Mouse (Mus musculus) forebrain, embryonic 16.5 days (tissue): ENCODE measurements around the gene Gm20604. TPM values are rescaled to one million over a fixed set of nuclear protein-coding genes. Genes with fewer than 3 reads are reported as not detected.
A peak's percentile ranks its signal among the peaks of the same experiment; 100 is the strongest.

ENCODE experiments used
- ATAC-seq: fragments of 200-750 bp; cut with Nextera tagmentation; 2 replicates; pipeline ENCODE4 v1.8.0; 2017; ENCODE audit warnings: mild to moderate bottlenecking, moderate library complexity
- H3K27ac ChIP-seq: fragments of 300-500 bp; sonication (generic); 2 replicates; pipeline ENCODE4 v1.5.1; 2014; ENCODE audit warnings: low read length, control low read depth
- H3K27me3 ChIP-seq: fragments of 300-500 bp; sonication (generic); replicated peaks from 2 replicates; pipeline ENCODE4 v1.6.1; 2014; ENCODE audit warnings: low read length; ENCODE audit not compliant: control insufficient read depth, insufficient read depth
- H3K36me3 ChIP-seq: fragments of 300-500 bp; sonication (generic); 2 replicates; pipeline ENCODE4 v1.6.1; 2014; ENCODE audit not compliant: control insufficient read depth, insufficient read depth
- H3K4me1 ChIP-seq: fragments of 300-500 bp; sonication (generic); replicated peaks from 2 replicates; pipeline ENCODE4 v1.6.1; 2014; ENCODE audit warnings: low read length; ENCODE audit not compliant: control insufficient read depth, insufficient read depth
- H3K4me2 ChIP-seq: fragments of 300-500 bp; sonication (generic); 2 replicates; pipeline ENCODE4 v1.6.1; 2014; ENCODE audit warnings: mild to moderate bottlenecking, low read length, control low read depth
- H3K4me3 ChIP-seq: fragments of 300-500 bp; sonication (generic); replicated peaks from 2 replicates; pipeline ENCODE4 v1.5.1; 2014; ENCODE audit warnings: mild to moderate bottlenecking, low read length, control low read depth
- H3K9ac ChIP-seq: fragments of 300-500 bp; sonication (generic); replicated peaks from 2 replicates; pipeline ENCODE4 v1.6.1; 2014; ENCODE audit warnings: low read depth, low read length, control low read depth
- H3K9me3 ChIP-seq: fragments of 300-500 bp; sonication (generic); 2 replicates; pipeline ENCODE4 v1.6.1; 2016; ENCODE audit warnings: low read length; ENCODE audit not compliant: control insufficient read depth
- WGBS: fragments of 180-500 bp; shearing (Covaris S2); extraction: QIAGEN DNeasy Blood & Tissue Kit; methylation state at CpG from one replicate; pipeline ENCODE4 v1.1.7; 2014; 5-methylcytosine and 5-hydroxymethylcytosine counted together
- polyA plus RNA-seq: library from polyadenylated mRNA; unstranded; fragments of >200 nt; fragmentation: Nextera tagmentation; extraction: Ambion mirVana; gene quantifications from 2 replicates; pipeline ENCODE4 v1.2.1, GENCODE M21; 2015

Gm20604 gene
- polyA plus RNA-seq, 1 experiment from 2014 or later, result 39.8 TPM

DNA sequence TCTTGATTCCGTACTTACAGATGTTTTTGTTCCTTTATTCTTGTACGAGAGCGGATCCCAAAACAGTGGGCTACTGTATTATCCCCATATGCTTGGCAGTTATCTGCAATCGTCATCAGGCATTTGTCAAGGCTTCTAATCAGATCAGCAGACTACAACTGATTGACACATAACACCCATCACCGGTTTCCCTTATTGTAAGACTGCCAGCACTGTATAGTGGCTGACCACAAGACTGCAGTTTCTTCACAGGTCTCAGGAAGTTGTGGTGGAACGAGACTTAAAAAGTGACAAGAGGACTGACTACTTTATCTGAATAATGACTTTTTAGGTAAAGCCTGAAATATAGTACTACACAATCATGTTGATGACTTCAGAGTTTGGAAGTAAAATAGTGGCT is 13.6 kb downstream of the Gm20604 start:
- 47% methylated on average over 6 of the region's 6 CpGs for WGBS
- Histone ChIP-seq H3K4me2 (peak overlapping the region; percentile 74; the same call in 1 of the 2 replicates), H3K27me3 (no peaks in the 10 kb centered on the region), H3K9ac (no peak overlapping the region), H3K36me3 (peaks cover 2% of the 10 kb centered on the region; the same call in 1 of the 2 replicates), H3K9me3 (no peaks in the 10 kb centered on the region), H3K27ac (no peak overlapping the region), H3K4me1 (peaks cover 21% of the 10 kb centered on the region), H3K4me3 (no peak overlapping the region)
- ATAC-seq, result no peak

DNA sequence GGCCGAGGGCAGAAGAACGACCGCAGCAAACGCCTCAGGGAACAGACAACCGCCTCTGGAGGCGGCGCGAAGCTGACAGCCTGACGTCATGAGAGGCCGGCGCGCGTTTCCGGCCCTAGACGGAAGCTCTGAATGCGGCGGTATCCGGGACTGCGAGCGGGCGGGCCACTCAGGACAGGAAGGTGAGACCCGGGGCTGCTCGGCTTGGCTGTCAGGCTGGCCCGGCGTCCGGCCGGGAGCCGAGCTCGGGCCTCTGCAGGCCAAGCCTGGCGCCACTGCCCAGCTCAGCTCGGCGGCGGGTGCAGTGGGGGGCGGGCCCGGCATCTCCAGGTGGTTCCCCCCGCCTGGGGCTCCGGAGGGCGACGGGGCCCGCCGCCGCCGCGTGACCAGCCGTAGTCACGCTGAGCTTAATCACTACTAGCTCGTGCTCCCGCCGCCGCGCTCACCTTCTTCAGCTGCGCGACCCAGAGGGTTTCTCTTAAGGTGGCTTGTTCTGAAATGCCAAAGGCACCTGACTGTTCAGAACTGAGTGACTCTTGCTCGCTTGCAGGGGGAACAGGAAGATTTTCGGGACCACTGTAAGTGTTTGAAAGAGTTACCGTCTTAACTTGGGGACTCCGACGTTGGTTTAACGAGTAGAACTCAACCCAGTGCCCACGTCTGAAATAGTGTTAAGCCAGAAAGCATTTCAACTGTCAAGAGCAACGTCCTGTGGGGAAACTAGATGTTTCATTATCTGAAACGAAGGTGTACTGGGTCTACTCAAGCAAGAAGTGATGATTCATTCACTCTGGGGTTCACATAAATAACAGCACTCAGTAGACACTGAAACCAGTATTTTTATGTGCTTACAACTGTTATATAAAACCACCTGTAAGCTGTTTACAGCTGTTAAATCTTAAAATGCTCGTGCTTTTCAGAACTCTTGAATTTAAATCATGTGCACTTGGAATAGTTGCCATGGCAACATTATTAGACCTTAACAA is 14.6 kb downstream of the Gm20604 start, which contains the start of the genes Moap1 and Tmem251:
Moap1 (minus strand) TSS at position 73 of the 986 bp plus-strand sequence.
Tmem251 (plus strand) TSS at position 174 of the 986 bp plus-strand sequence.
- H3K4me1 ChIP-seq, result peaks cover 21% of the 10 kb centered on the region

DNA sequence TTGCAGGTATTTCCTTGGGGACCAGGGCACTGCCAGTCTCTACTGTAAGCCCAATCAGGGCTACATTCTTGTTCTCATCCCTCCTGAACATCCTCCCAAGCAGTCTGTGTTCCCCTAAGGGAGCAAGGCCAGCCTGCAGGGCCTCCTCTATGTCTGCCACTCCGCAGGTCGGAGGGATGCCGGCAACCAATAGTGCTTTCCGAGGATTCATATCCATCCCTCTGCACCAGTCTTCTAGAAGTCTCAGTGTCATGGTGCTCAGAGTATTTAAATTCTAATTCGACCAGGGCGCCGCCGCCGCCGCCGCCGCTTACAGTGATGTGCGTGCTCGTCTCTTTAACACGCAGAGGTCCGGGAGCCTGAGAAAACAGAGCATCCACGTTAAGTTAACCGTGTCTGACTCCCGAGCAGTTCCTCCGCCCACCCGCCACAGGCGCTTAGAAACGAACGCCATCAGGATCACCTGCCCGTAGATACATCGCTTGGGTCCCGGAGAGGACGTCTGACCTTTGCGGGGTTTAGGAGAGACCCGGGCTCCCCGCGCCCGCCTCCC is 15.4 kb downstream of the Gm20604 start:
- peak overlapping the region; percentile 74 for H3K4me2 ChIP-seq
- peak overlapping the region; percentile 83 for H3K4me3 ChIP-seq
- H3K9me3 ChIP-seq, result no peaks in the 10 kb centered on the region
- no peaks in the 10 kb centered on the region for H3K27me3 ChIP-seq
- 0% methylated on average over 33 of the region's 33 CpGs for WGBS
- peaks cover 21% of the 10 kb centered on the region for H3K4me1 ChIP-seq
- peak; percentile 65 for ATAC-seq
- H3K36me3 ChIP-seq, result peaks cover 2% of the 10 kb centered on the region; the same call in 1 of the 2 replicates
- peak overlapping the region; percentile 90 for H3K27ac ChIP-seq
- H3K9ac ChIP-seq, result peak overlapping the region; percentile 76

More for the DNA sequence above, 14.6 kb downstream of the Gm20604 start, which contains the start of the genes Moap1 and Tmem251:
- H3K9ac ChIP-seq, result peak within 1 kb of the TSS; percentile 76
- H3K27ac ChIP-seq, result peak within 1 kb of the TSS; percentile 90
- peaks cover 2% of the 10 kb centered on the region; the same call in 1 of the 2 replicates for H3K36me3 ChIP-seq
- no peaks in the 10 kb centered on the region for H3K9me3 ChIP-seq
- H3K27me3 ChIP-seq, result no peaks in the 10 kb centered on the region
- peak within 1 kb of the TSS; percentile 74 for H3K4me2 ChIP-seq
- under 1% methylated on average over 61 of the region's 63 CpGs for WGBS
- peak within 1 kb of the TSS; percentile 83 for H3K4me3 ChIP-seq
- ATAC-seq, result peak; percentile 98

DNA sequence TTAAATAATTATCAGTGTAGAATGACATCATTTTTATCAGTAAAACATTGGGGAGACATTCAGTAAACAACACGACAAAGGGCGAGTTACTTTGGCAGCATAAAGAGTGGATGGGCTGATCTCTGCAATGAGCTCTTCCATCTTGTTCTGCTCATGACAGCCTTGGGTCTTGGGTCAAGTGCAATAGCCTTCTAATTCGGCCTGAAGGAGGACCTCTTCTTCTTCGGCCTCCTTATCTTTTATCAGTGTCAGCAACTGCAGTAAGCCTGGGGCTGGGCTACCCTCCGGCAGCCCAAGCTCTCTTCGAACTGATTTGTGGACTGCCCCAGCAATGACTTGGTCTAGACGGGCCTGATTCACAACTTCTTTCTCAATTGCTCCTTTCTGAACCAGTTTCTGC is 16.4 kb downstream of the Gm20604 start:
- Histone ChIP-seq H3K4me3 (no peak overlapping the region), H3K36me3 (peaks cover 2% of the 10 kb centered on the region; the same call in 1 of the 2 replicates), H3K27ac (no peak overlapping the region), H3K9me3 (no peaks in the 10 kb centered on the region), H3K4me2 (no peak overlapping the region), H3K4me1 (peaks cover 21% of the 10 kb centered on the region), H3K9ac (no peak overlapping the region), H3K27me3 (no peaks in the 10 kb centered on the region)
- 88% methylated on average over 7 of the region's 7 CpGs for WGBS
- ATAC-seq, result no peak

DNA sequence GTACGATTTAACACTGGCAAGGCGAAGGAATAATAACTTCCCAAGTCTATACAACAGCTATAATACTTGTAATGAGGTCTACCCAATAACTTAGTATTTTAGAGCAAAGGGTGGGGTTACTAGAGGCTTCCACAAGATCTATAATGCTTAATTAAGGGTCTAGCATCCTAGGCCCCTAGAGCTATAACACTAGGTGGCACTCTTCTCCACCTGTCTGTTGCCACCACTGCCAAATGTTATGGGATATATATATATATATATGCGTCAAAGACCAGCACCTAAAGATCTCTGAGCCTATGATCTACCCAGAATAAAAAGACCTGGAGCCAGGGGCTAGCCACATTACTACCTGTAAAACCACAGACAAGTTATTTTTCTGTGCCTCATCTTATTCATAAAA is 18.2 kb downstream of the Gm20604 start:
- Histone ChIP-seq H3K9ac (no peak overlapping the region), H3K4me2 (no peak overlapping the region), H3K9me3 (no peaks in the 10 kb centered on the region), H3K4me3 (no peak overlapping the region), H3K36me3 (no peaks in the 10 kb centered on the region), H3K27ac (no peak overlapping the region), H3K4me1 (peaks cover 21% of the 10 kb centered on the region), H3K27me3 (no peaks in the 10 kb centered on the region)
- ATAC-seq, result no peak
- 61% methylated on average over 3 of the region's 3 CpGs for WGBS

DNA sequence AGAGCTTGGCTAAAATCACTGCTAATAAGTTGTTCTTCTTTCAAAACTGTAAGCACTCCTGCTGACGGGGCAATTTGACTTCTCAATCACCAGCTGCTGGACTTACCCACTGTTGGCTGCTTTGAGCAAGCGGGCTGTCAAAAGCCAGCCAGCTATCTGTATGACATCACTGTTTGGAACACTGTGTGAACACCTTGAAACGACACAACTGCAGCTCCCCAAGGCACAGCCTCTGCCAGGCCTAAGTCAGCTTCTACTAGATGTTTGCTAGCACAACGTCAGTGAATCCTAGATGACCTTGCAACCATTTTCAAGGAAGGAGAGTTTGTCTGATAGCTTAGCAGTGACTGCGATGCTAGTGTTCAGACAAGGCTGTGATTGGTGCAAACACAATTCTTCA is 19.4 kb downstream of the Gm20604 start:
- no peak overlapping the region for H3K4me2 ChIP-seq
- 73% methylated on average over 5 of the region's 5 CpGs for WGBS
- no peaks in the 10 kb centered on the region for H3K36me3 ChIP-seq

DNA sequence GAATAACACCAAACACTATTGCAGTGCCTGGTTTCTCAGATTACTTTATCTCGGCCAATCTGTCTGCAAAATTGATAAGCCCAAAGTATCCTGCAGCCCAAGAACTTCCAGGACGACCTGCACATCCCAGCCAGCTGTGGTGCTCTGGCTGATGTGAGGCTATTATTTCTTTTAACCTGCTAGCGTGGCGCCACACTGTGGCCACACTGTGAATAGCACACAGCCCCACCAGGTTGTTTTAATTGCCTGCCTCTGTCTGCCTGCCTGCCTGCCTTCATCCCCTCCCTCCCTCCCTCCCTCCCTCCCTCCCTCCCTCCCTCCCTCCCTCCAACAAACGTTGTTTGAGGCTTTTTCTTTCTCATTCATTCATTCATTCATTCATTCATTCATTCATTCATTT is 25.1 kb downstream of the Gm20604 start:
- H3K9ac ChIP-seq, result no peak overlapping the region
- no peaks in the 10 kb centered on the region for H3K36me3 ChIP-seq
- ATAC-seq, result no peak
- H3K27me3 ChIP-seq, result no peaks in the 10 kb centered on the region
- WGBS, result 14% methylated on average over 4 of the region's 5 CpGs
- no peak overlapping the region for H3K4me2 ChIP-seq
- no peak overlapping the region for H3K27ac ChIP-seq
- no peak overlapping the region for H3K4me3 ChIP-seq
- H3K9me3 ChIP-seq, result no peaks in the 10 kb centered on the region
- peaks cover 21% of the 10 kb centered on the region for H3K4me1 ChIP-seq

More for the DNA sequence above, 19.4 kb downstream of the Gm20604 start:
- Histone ChIP-seq H3K27me3 (no peaks in the 10 kb centered on the region), H3K9me3 (no peaks in the 10 kb centered on the region), H3K4me3 (no peak overlapping the region), H3K4me1 (peaks cover 12% of the 10 kb centered on the region), H3K27ac (no peak overlapping the region), H3K9ac (no peak overlapping the region)
- no peak for ATAC-seq

DNA sequence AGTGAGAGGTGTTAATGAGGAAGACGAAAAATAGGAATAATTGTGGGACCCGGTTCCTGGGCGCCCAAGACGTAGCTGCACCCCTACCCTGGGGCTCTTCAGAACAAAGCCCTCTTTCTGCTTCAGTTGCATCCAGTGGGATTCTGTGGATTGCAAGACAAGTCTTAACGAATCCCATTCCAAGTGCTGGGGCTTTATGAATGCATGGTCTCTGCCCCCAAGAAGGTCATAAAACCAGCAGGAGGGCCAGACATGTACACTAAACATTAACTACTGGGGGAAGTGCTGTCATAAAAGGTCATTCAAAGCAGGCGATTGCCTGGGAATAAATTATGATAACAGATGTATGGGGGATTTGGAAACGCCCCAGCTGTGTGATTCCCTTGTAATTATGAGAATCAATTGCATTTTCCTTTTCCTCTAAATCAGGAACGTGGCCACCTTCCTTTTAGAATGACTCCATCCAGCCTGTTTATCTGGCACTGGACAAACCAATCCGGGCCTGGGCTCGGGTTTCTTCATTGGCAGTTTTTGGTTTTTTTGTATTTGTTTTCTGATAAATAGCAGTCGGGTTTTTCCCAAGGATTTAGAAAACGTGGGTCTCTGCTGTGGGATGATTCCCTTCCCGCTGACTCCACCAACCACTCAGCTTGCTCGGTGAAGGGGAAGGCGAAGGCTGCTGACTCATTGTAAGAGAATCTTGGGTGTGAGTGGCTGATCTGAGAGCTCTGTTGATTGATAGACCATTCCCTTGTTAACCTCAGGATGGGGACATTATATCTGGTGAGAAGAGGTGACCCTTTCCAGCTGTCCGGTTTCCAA is 27.5 kb downstream of the Gm20604 start:
- Histone ChIP-seq H3K27me3 (no peaks in the 10 kb centered on the region), H3K4me2 (peak overlapping the region; percentile 45), H3K4me1 (peaks cover 21% of the 10 kb centered on the region), H3K9ac (0 out of 2 replicates have a peak overlapping the region, but pooled peaks have one; percentile 20), H3K27ac (peak overlapping the region; percentile 86), H3K9me3 (no peaks in the 10 kb centered on the region), H3K4me3 (peak overlapping the region; percentile 20), H3K36me3 (no peaks in the 10 kb centered on the region)
- WGBS, result 14% methylated on average over 16 of the region's 16 CpGs
- ATAC-seq, result peak; percentile 66
